Mouse (Mus musculus) T-helper 17 cell (primary cell): ENCODE data around the gene Stk33.

Source experiments
- in situ Hi-C, 2 experiments: fragments of 300-600 bp; cut with MboI, MseI; formaldehyde crosslinking; loops; 1 replicate in 1 of 2; 2 replicates in 1 of 2; pipeline ENCODE4 v1.15.1; 2025; ENCODE audit warnings: high pct_unique_total_duplicates in 2 of 2

The Stk33 gene

GRCm38 (mm10) chr7:109438781-109439591, at the start of gene Stk33:
Gene Stk33, minus strand, starts transcription at chr7:109439081.
- in situ Hi-C loops, result loop anchor here in 1 of 2 experiments (5.0 kb wide), 1 partner anchor 207 kb away; no protein-coding TSS in a partner anchor

- in situ Hi-C loops, result no loop called here
Observed at GRCm38 (mm10) chr7:109484221-109484620, 45.3 kb upstream of the Stk33 start.

GRCm38 (mm10) chr7:109480765-109481197, 41.9 kb upstream of the Stk33 start:
- in situ Hi-C loops, result no loop called here

DNA sequence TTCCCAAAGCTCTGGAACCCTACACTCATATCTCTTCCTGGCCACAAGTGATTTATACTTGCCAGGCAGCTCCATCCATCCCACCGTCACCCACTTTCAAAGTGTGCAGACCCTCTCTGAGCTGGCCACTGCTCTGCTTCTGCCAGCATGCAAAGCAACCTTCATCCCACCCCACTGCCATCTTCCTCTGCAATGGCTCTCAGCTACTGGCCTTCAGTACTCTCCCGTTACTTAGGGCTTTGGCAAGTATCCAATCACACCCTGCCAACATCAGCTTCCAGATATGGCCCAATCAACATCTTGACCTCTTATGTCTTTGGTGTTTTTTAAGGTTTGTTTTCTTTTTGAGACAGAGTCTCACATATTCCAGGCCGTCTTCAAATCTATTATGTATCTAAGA, 39.0 kb upstream of the Stk33 start:
- in situ Hi-C loops, result no loop called here

- in situ Hi-C loops, result no loop called here
Observed at GRCm38 (mm10) chr7:109470700-109471099, 31.8 kb upstream of the Stk33 start.

GRCm38 (mm10) chr7:109468262-109468701, 29.4 kb upstream of the Stk33 start:
- in situ Hi-C loops, result no loop called here

- in situ Hi-C loops, result no loop called here
Observed at GRCm38 (mm10) chr7:109467591-109467990, 28.7 kb upstream of the Stk33 start.

- in situ Hi-C loops, result no loop called here
Observed at GRCm38 (mm10) chr7:109460698-109461097, 21.8 kb upstream of the Stk33 start.

- in situ Hi-C loops, result no loop called here
Observed at GRCm38 (mm10) chr7:109456563-109456962, 17.7 kb upstream of the Stk33 start.

DNA sequence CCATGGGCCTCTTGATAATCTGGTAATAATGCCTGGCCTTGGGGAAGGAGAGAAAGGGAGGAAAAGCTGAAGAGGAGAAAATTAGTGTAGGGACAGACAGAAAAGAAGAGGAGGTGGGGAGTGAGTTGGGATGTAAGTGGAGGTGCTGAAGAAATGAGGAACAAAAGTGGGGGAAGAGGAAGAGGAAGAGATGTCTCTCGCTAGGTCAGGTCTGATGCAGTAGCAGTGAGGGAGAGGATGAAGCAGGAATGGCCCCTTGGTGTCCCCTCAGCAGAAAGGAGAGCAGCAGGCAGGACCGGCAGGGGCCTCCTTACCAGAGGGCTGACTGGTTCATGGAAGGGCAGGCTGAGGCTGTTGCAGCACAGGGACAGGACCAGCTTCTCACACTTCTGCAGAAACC, 16.9 kb upstream of the Stk33 start:
- in situ Hi-C loops, result no loop called here

GRCm38 (mm10) chr7:109454856-109455255, 16.0 kb upstream of the Stk33 start:
- in situ Hi-C loops, result no loop called here

GRCm38 (mm10) chr7:109448060-109448459, 9.2 kb upstream of the Stk33 start:
- in situ Hi-C loops, result no loop called here

GRCm38 (mm10) chr7:109445012-109445411, 6.1 kb upstream of the Stk33 start:
- in situ Hi-C loops, result no loop called here

DNA sequence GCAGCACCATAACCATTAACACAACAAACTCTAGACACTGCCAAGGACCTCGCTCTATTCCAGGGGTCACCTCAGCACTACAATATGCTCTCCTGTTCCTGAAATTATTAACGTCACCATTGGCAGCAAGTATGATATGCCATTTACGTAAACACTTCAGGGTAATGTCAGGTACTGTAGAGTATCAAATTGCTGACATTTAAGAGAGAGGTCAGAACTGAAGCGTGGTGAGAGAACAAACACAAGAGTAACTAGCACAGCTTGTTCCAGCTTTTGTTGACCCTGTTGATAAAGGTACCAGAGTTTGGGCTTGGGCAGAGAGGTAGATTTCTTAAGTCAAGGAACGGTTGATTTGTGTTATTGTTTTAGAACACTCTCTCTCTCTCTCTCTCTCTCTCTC, 3.9 kb upstream of the Stk33 start:
- in situ Hi-C loops, result no loop called here

GRCm38 (mm10) chr7:109440697-109441269, 1.9 kb upstream of the Stk33 start:
- in situ Hi-C loops, result no loop called here

DNA sequence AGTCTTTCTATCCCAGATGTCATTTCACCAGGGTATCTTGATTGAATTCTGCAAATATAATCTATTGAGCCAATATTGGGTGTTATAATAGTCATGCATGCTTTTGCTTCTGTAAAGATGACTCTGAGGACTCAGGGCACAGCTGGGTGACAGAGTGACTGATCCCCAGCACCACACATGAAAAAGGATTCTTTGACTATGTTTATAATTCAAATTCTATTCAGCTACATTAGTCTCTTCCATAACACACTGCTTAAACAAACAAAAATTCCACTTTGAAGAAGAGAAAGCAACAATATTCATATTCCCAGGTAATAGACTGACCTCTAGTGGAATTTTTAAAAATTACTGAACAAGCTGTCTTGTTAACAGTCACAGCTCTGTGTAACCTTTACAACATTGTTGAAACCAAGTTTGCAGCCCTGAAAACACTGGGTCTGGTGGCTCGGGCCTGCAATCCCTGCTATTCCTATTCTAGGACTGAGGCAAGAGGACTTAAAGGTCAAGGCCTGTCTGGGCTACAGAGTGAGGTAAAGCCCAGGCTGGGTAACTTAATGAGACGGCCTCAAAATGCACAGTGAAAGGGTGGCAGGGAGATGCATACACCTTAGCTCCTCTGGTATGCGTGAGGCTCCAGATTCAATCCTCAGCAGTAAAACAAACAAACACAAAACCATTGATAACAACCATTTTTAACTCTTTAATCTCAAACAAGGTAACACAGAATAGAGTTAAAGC, 14.3 kb downstream of the Stk33 start:
- in situ Hi-C loops, result loop anchor here (5.0 kb wide), 2 partner anchors 197 to 287 kb away; no protein-coding TSS in a partner anchor

- in situ Hi-C loops, result loop anchor here in 1 of 2 experiments (5.0 kb wide), 1 partner anchor 286 kb away; no protein-coding TSS in a partner anchor
Observed at GRCm38 (mm10) chr7:109422803-109423202, 16.1 kb downstream of the Stk33 start.

DNA sequence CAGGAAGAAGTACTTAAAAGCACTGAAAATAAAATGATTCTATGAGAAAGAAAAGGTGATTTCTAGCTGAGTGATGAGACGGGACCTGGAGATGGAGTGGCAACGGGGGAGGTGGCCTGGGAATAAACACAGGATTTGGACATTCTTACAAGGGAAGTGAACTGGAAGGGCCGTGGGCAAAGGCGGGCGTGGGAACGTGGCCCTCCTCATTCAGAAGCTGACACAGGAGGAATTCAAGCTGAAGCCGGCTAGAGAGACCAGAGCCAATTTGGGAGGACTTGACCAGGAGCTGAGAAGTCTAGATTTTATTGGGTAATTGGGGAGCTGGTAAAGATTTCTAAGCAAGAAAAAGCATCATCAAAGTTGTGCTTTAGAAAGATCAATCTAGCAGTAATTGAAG, 33.4 kb downstream of the Stk33 start:
- in situ Hi-C loops, result no loop called here

- in situ Hi-C loops, result no loop called here
Observed at GRCm38 (mm10) chr7:109399299-109399698, 39.6 kb downstream of the Stk33 start.

GRCm38 (mm10) chr7:109381131-109381530, 57.8 kb downstream of the Stk33 start:
- in situ Hi-C loops, result no loop called here

DNA sequence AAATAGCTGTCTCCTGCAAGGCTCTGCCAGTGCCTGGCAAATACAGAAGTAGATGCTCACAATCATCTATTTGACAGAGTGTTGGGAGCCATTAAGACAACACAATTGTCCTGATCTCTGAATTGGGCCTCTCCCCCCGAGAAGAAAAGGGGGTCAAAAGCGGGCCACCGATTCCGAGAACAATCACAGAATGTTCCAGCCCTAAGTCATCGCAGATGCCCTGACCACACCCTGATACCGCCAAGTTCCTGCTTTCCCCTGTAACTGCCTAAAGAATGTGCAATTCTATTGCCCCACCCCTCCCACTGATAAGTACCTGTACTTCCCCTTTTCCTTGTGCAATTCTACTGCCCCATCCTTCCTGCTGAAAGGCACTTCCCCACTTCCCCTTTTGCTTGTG, 65.3 kb downstream of the Stk33 start:
- in situ Hi-C loops, result loop anchor here in 1 of 2 experiments (10.0 kb wide), 1 partner anchor 701 kb away; no protein-coding TSS in a partner anchor
